Mouse (Mus musculus): ENCODE data around the gene Fbxo8.

The Fbxo8 gene

GRCm38 (mm10) chr8:56550558-56551360, at the start of gene Fbxo8, which contains the start of gene Cep44:
TSS of gene Fbxo8 (plus strand) at chr8:56551090.
TSS of gene Cep44 (minus strand) at chr8:56551047.
- DNase-seq (ENCODE audit: low spot score) = peak; percentile 88

GRCm38 (mm10) chr8:56501911-56502310, 49.0 kb upstream of the Fbxo8 start:
- DNase-seq (ENCODE audit: low spot score) = no peak

DNA sequence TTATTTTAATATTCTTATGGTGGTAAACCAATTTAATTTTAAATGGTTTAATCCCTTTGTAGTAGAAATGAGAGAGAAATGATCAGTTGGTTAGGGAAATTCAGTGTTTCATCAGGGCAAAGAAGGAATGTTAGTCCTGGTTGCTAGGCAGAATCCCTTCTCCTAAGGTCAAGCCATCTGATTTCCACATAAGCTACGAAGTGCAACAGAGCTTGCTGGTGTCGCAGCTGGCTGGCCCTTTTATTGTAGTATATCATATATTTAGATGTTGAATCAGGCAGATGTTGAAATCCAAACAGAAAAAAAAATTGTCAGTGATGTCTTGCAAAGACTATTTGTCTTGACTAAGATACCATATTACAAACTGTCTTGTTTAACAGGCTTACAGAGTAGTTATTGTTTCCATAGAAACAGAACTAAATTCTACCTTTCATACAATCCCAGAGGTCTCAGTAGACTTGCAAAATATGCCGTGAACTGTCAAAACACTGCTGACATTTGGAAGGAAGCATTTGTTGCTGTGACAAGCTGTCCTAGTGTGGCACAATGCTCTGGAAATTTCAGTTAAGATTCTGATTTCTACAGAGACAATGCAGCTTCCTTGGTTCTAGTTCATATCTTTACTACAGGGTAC, 42.5 kb upstream of the Fbxo8 start:
- DNase-seq (ENCODE audit: low spot score) = peak; percentile 7

GRCm38 (mm10) chr8:56508952-56509479, 41.9 kb upstream of the Fbxo8 start:
- DNase-seq (ENCODE audit: low spot score) = no peak

- DNase-seq (ENCODE audit: low spot score) = no peak
These were observed 32.0 kb upstream of the Fbxo8 start for GRCm38 (mm10) chr8:56518848-56519247.

DNA sequence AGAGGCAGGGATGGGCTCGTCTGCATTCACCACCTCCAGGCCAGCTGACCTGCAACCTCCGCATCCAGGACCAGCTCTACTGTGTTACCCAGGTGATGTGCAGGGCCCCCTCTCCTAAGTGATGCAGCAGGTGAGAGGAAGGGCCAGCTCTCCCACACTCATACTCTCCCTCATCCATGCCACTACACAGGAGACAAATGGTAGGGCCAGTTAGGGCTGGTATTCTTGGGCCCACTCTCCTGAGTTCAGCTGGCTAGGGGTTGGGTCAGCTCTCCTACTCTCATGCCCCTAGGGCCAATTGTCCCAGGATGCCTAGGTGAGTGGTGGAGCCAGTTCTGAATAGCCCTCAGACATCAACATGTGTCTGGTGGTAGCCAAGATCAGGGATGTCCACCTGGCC, 30.6 kb upstream of the Fbxo8 start:
- no peak for DNase-seq (ENCODE audit: low spot score)

- DNase-seq (ENCODE audit: low spot score) = no peak
These were observed 29.8 kb upstream of the Fbxo8 start for GRCm38 (mm10) chr8:56521051-56521450.

- DNase-seq (ENCODE audit: low spot score) = no peak
These were observed 22.0 kb upstream of the Fbxo8 start for GRCm38 (mm10) chr8:56528869-56529268.

GRCm38 (mm10) chr8:56530359-56530758, 20.5 kb upstream of the Fbxo8 start:
- peak; percentile 83 for DNase-seq (ENCODE audit: low spot score)

- DNase-seq (ENCODE audit: low spot score) = no peak
These were observed 10.2 kb upstream of the Fbxo8 start for GRCm38 (mm10) chr8:56540706-56541105.

GRCm38 (mm10) chr8:56547866-56548265, 3.0 kb upstream of the Fbxo8 start:
- no peak for DNase-seq (ENCODE audit: low spot score)

DNA sequence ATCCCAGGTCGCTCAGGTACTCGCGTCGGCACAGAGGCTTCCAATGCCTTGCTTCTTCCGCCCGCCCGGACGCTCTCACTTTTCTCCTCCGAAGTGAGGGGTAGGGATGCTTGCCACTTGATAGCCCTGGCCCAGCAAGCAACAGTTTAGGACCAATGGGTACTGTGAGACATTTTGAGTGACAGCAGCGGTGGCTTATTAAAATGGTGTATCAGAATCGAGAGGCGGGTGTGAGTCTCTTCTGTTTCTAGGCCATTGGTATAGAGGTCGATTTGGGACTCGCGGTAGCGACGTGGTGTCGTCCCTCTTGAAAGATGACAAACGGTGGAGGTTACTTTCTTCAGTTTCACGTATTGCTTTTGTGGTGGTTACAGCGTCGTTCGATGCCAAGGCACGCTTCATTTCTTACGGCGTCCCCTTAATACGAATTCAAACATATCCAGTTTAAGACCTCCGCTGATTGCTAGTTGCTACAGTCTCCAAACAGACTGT, 517 bp downstream of the Fbxo8 start:
- peak; percentile 96 for DNase-seq (ENCODE audit: low spot score)

DNA sequence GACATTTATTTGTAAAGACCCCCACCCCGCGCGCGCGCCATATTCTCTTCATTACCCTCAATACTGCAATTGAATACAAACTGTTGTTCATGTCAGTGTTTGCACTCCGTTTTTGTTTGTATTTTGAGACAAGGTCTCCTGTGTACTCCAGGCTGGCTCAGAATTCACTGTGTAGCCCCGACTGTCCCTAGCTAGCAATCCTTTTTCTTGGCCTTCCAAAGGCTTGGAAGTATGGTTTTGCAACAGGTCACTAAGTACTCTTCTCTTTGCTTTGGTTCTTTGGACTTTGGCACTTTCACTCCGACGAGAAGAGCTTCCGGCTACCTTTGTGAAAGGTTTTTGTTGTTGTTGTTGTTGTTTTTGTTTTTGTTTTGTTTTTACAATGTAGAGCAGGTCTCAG, 1.2 kb downstream of the Fbxo8 start:
- peak; percentile 30 for DNase-seq (ENCODE audit: low spot score)

- DNase-seq (ENCODE audit: low spot score) = no peak
These were observed 1.7 kb downstream of the Fbxo8 start for GRCm38 (mm10) chr8:56552551-56553103.

DNA sequence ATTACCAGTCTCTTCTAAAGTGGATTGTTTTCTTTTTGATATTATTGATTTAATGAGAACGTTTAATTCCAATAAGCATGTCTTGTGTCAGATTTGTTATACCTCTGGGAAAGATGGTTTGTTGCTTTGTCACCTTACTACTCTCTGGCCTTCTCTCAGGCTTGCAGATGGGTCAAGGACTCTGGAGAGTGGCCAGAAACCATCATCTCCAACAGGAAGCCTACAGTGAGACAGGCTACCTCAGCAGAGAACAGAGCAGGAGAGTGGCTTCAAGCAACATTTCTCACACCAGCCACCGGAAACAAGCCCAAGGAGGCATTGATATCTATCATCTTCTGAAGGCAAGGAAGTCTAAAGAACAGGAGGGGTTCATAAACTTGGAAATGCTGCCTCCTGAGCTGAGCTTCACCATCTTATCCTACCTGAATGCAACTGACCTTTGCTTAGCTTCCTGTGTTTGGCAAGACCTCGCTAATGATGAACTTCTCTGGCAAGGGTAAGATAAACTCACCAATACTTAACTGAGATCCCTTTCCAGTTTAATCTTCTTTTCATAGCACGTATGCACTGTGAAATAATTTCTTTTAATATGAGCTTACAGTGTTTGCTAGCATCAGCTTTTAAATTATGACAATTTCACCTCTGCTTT, 13.6 kb downstream of the Fbxo8 start:
- no peak for DNase-seq (ENCODE audit: low spot score)

GRCm38 (mm10) chr8:56566856-56567255, 16.0 kb downstream of the Fbxo8 start:
- DNase-seq (ENCODE audit: low spot score) = no peak

DNA sequence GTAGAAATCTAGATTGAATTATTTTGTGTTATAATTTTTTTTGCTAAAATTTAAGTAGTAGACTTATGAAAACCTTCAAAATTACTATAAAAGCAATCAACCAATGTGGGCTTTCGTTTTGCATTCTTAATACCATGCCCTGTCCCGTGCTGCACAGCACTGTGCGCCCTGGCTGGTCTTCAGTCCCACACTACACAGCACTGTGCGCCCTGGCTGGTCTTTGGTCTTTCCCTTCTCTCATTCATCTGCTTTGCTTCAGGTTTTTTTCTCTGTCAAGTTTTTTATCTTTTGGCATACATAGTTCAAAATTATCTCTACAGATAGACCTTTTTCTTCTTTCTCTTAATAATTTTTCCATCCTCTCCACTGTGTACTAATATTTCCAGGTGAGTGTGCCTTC, 30.0 kb downstream of the Fbxo8 start:
- DNase-seq (ENCODE audit: low spot score) = no peak

DNA sequence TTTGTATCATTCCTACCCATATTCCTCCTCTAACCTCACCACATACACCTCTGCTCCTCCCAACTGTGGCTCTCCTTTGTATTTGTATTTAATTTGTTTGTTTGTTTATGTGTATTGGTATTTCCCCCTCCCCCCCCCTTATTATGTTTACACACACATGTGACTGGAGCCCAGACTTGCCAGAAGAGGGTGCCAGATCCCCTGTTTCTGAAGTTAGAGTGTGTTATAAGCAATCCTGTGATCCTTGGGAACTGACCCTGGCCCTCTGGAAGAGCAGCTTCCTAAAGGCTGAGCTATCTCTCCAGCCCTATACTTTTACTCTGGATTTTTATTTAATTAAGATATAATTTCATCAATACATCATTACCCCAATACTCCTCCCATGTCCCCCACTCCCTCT, 32.0 kb downstream of the Fbxo8 start:
- peak; percentile 11 for DNase-seq (ENCODE audit: low spot score)

DNA sequence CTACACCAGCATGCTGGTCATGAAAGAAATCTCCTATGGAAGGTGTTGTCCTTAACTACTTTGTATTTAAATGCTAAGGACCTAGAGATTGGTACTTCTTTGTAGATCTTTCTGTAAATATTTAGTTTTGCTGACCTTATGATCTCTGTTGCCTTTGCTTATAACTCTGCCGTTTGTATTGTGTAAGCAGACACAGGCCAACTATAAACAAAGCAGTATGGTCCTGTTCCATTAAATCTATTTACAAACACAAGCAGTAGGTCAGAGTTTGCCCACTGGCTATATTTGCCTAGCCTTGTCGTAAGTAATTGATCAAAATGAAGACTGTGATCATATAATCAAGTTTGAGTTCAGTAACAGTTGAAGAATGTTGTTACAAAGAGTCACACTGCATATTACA, 38.1 kb downstream of the Fbxo8 start:
- no peak for DNase-seq (ENCODE audit: low spot score)

GRCm38 (mm10) chr8:56591084-56591483, 40.2 kb downstream of the Fbxo8 start:
- no peak for DNase-seq (ENCODE audit: low spot score)

- DNase-seq (ENCODE audit: low spot score) = no peak
These were observed 40.6 kb downstream of the Fbxo8 start for GRCm38 (mm10) chr8:56591502-56591901.

- no peak for DNase-seq (ENCODE audit: low spot score)
These were observed 55.6 kb downstream of the Fbxo8 start for GRCm38 (mm10) chr8:56606481-56606880.

All from adipocyte (in vitro differentiated cells).